Mouse (Mus musculus) activated CD4-positive, CD25-positive, alpha-beta regulatory T cell, adult 4 months (primary cell): ENCODE measurements around the gene Gm6657. TPM values are rescaled to one million over a fixed set of nuclear protein-coding genes. Genes with fewer than 3 reads are reported as not detected.

Experiments used
- polyA plus RNA-seq, 2 experiments: library from polyadenylated mRNA; unstranded; fragments of 100-300 nt; shearing (Covaris generic); gene quantifications; one replicate each; pipeline ENCODE4 v1.2.1; 2017

The Gm6657 gene
- polyA plus RNA-seq, 2 experiments from 2014 or later, result not detected

Other genes starting within 250 kb of the Gm6657 start
- 10 to 100 TPM; 10.7 to 10.9 TPM for gene Gphn, start 32.1 kb downstream of the Gm6657 start, polyA plus RNA-seq